Mouse (Mus musculus) gastrocnemius, adult 2 months (tissue): ENCODE results near the gene Birc7. TPM values are rescaled to one million over a fixed set of nuclear protein-coding genes. Genes with fewer than 3 reads are reported as not detected.
A peak's percentile ranks its signal among the peaks of the same experiment; 100 is the strongest.

Experiments used
- DNase-seq: peaks from one replicate; pipeline ENCODE4 v3.0.0; 2022
- H3K27ac ChIP-seq: fragments of 200-600 bp; 2 replicates; pipeline ENCODE4 v1.8.1; 2022; ENCODE audit warnings: mild to moderate bottlenecking
- H3K4me3 ChIP-seq: fragments of 200-600 bp; 2 replicates; pipeline ENCODE4 v1.8.1; 2022; ENCODE audit warnings: mild to moderate bottlenecking, moderate library complexity
- CTCF ChIP-seq: fragments of 200-600 bp; IDR thresholded peaks from 2 replicates; pipeline ENCODE4 v1.8.1; 2022; ENCODE audit warnings: antibody characterized with exemption, mild to moderate bottlenecking, moderate library complexity
- intact Hi-C: fragments of 180-260 bp; cut with DNase I; formaldehyde crosslinking; loops from one replicate; pipeline ENCODE4 v1.15.1; 2025
- long read RNA-seq, 2 experiments: library from polyadenylated mRNA; stranded (forward); transcript quantifications; one replicate each; pipeline ENCODE4 v2.0.0; 2021
- total RNA-seq, 2 experiments: library from RNA; stranded (reverse); gene quantifications; 2 replicates each; pipeline ENCODE4 v1.2.3; 2021

Birc7 gene
- total RNA-seq: not detected
- long read RNA-seq, experiment 1: 0 reads
- long read RNA-seq, experiment 2: 0 reads

DNA sequence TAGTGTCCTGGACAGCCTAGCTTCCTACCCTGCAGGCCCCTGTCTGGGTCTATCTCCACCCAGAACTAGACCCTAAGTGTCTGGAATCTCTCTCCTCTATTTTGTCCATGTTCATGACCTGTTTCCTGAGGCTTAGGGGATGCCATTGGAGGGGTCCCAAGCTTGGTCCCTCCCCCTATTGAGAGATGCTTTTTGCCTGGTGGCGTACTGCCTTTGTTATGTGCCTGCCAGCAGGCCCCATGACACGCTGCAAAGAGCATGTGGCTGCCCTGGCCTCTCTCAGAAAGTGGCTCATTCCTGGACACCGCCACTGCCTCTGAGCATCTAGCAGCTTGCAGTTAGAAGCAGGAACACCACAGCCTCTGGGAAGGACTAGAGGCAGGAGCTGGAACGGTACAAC is at the start of gene Birc7:
Gene Birc7 (plus strand): TSS at position 301 of the 400 bp plus-strand sequence.
- TF ChIP-seq CTCF: no peak
- intact Hi-C loops: no loop called here
- H3K4me3 ChIP-seq: no peak within 1 kb of the TSS
- H3K27ac ChIP-seq: no peak within 1 kb of the TSS
- no peak for DNase-seq

DNA sequence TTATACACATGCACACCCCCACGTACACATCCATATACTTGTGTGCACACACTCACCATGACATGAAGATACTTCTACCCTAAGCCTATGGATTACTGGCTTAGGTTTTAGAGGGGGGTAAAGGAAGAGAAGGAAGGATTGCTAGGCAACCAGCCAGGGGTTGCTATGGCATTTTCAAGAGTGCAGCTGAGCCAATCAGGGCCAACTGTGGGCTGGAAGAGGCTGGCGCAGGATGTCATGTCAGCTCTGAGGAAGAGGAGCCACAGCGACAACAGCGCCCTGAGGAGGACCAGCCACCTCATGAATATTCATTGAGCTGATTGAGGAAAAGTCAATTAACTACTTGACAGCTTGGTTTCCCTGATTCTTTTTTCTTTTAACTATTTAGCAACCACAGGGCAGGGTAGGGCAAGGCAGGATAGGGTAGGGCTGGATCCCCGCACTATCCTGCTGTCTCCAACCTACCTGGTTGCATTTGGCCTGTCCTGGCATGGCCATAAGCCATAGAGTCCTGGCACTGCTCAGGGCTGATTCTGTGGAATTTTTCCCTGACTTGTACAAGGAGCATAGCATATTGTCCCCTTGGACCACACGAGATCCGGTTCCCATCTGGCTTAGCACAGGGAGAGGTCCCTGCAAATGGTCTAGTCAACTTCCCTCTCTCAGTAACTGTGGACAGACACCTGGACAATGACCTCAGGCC is 49.3 kb upstream of the Birc7 start:
- no peak overlapping the region for H3K4me3 ChIP-seq
- no peak overlapping the region for H3K27ac ChIP-seq
- DNase-seq: no peak
- no peak for TF ChIP-seq CTCF
- intact Hi-C loops: no loop called here

DNA sequence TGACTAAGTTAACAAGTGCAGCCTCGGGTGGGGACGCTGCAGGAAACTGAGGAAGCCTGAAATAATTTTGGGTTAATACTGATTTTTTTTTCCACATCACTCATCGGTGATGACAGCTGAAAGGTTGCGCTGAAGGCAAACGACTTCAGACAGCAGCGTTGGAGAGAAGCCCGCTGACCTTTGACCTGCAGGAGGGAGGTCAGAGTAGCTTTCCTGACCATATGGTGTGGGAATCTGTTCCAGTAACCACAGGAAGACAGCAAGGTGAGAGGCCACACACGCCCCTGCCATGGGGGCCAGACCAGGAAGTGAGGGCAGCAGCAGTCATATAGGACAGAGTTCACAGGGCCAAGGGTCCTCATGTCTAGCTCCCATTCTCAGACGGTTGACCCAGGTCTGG is 47.5 kb upstream of the Birc7 start:
- Histone ChIP-seq H3K4me3 (no peak overlapping the region), H3K27ac (no peak overlapping the region)
- TF ChIP-seq CTCF: no peak
- intact Hi-C loops: no loop called here
- DNase-seq: no peak

DNA sequence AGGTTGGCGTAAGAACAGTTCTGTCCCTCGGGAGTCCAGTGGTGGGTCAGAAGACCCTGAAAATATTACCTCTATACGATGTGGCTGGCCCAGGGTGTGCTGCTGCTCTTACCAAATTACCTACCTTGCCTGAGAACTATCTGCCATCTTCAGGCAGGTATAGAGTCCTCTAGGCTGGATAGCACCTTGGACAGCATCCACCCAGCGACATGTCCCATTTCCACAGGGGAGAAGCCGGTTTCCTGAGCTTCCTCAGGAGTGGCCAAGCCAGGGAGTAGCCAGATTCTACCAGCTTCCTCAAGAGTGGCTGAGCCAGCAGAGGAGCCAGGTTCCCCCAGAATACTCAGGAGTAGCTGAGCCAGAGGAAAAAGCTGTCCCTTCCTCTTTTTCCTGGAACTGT is 43.6 kb upstream of the Birc7 start:
- TF ChIP-seq CTCF: no peak
- intact Hi-C loops: no loop called here

DNA sequence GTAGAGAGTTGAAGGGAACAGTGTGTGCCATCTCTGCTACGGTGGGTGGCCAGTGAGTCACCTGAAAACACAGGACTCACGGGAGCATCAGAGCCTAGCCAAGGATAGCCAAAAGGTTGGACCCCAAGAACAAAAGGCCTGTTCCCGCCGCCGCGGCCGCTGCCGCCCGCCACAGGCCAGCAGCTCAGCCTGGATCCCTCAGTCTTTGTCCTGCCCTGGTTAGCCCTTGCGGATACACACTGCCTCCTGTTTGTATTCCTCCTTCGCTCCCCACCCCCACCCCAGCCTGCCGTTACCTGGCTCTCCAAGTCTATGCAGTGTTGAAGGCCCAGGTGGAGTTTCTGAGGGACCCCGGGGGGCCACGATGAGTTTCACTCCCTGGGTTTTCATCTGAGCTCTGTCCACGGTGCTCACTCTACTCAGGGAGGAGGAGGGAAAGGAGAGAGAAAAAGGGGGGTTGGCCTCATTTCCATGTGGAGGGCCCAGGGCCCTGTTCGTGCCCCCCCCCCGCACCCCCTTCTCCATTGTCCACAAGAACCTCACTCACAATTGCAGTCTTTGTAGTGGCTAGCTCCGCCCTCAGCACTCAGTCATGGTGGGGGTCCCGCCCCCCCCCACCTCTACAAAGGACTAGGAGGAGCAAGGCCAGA is 39.4 kb upstream of the Birc7 start:
- no peak for DNase-seq
- intact Hi-C loops: no loop called here
- TF ChIP-seq CTCF: no peak
- no peak overlapping the region for H3K27ac ChIP-seq
- no peak overlapping the region for H3K4me3 ChIP-seq

More for the DNA sequence above, 43.6 kb upstream of the Birc7 start:
- Histone ChIP-seq H3K27ac (no peak overlapping the region), H3K4me3 (no peak overlapping the region)
- no peak for DNase-seq

DNA sequence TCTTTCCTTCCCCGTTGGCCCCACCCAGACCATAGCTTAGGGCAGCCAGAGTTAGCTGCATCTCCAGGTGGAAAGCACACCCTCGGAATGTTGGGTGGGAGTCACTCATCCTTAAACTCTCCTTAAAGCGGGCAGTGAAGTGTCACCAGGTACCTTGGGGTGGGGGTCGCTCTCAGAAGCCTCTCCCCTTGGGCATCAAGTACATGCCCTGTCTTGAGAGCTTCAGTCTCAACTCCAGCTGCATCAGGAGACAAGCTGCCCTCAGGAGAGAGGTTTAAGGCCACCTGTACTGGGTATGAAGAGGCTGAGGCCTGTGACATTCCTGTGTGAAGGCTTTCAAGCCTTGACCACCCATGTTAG is 38.9 kb upstream of the Birc7 start:
- intact Hi-C loops: loop anchor here (10.0 kb wide), 1 partner anchor 105 kb away; no protein-coding TSS in a partner anchor
- no peak for DNase-seq
- TF ChIP-seq CTCF: no peak
- H3K27ac ChIP-seq: no peak overlapping the region
- H3K4me3 ChIP-seq: no peak overlapping the region

DNA sequence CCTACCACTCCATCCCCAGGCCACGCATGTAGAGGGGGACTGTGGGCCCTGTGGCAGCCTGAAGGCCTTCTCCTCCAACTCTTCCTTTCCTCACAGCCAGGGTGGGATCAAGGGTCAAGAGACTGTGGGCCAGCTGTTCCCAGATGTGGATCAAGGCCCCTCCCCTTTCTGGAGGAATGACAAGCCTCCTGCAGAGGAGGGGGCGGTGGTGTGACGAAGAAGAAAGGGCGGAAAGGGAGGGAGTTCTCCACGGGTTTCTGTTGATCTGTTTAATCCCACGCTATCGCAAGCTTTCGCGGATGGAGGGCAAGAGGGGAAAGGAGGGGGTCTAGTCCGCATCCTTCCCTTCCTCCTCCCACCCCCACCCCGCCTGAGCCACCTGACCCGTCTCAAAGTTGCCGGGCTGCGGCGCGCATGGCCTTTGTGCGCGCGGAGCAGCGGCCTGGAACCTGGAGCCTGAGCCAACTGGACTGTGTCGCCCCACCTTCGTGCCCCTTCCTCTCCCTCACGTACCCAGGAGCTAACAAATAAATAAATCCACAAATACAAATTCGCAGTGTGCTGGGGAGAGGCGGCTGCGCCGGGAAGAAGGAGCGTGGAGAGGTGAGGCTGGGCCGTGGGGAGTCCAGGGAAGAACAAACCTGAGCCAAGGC is 38.3 kb upstream of the Birc7 start:
- no peak for TF ChIP-seq CTCF
- H3K27ac ChIP-seq: no peak overlapping the region
- no peak for DNase-seq
- intact Hi-C loops: loop anchor here (10.0 kb wide), 1 partner anchor 106 kb away; no protein-coding TSS in a partner anchor
- no peak overlapping the region for H3K4me3 ChIP-seq

DNA sequence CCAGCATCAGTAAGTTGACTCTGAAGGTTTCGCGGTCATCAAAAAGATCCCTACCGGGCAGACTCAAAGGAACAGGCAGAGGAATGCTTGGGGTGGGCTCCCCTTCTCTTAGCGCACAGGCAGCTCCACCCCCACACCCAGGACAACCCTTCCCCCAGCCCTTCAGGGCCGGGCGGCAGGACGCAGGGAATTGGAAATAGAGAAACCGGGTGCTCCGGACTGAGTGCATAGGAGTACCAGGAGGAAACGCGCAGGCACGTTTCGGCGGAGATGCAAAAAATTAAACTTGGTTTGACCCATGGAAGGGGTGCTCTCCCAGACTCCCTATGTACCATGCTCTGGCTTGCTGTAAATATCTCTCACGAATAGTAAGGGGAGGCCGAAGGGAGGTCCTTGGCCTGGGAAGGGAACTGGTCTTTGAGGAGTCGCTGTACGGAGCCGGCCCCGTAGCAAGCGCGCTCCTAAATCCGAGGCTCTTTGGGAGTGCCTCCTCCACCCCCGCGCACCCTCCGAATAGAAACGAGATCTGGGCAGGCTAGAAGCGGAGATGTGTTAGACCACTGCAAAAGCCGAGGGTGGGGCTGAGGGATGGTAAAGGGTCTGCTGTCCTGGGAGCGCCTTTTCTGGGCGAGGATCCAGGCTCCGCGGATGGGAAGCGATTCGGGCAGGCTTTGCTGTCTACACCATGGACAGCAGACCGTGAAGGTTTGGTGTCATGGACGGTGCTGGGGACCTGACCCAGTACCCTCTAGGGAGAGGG is 37.6 kb upstream of the Birc7 start:
- no peak for DNase-seq
- intact Hi-C loops: loop anchor here (10.0 kb wide), 1 partner anchor 106 kb away; no protein-coding TSS in a partner anchor
- H3K27ac ChIP-seq: no peak overlapping the region
- H3K4me3 ChIP-seq: no peak overlapping the region
- TF ChIP-seq CTCF: no peak

DNA sequence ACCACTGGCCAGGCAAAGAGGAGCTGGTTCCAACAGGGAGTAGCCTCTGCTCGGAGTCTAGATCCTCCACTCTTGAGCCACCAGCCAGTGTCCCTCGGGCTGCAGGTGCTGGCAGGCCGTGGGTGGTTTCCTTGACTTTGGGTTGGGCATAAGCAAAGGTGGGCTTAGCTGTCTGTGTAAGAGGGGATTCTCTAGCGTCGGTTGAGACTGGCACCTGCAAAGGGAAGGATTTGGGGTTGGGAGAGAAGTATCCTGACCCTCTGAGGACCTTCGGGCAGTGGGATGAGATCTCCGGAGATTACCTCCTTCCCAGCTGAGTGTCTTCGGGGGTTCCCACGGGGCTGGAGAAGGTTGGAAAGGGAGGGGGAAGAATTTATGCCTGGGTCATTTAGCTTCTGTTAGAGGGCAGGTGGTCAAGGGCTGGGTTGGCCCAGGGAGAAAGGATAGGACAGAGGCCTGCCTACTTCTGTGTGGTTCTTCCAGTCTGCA is 36.9 kb upstream of the Birc7 start:
- Histone ChIP-seq H3K27ac (no peak overlapping the region), H3K4me3 (no peak overlapping the region)
- no peak for TF ChIP-seq CTCF
- intact Hi-C loops: loop anchor here (10.0 kb wide), 1 partner anchor 107 kb away; no protein-coding TSS in a partner anchor
- DNase-seq: no peak

DNA sequence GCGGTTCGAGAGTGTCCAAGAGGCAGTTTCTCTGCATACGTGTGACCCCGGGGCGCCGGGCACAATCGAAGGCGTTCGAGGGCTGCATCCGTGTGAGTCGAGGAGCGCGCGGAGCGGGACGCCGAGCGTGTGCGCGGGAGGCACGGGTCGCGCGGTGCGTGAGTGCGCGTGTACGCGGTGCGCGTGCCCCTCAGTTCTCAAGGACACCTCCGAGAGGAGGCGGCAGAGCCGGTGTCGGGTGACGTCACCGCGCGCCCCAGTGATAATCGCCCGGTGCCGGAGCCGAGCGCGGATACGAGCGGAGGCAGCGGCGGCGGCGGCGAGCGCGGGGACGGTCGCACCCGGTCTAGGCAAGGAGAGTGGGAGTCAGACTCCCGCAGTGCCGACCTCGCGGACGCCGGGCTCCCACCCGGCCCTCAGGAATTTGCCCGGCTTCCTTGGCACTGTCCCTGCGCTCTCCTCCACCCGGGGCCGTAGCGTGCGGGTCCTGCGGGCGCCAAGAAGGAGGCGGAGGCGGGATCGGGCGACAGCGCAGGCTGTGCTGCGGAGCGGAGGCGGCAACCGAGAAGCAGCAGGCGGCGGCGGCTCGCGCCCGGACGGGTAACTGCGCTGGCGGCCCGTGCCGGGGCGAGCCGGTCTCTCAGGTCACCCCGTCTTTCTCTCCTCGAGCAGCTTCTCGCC is 35.8 kb upstream of the Birc7 start:
- DNase-seq: peak; percentile 36
- intact Hi-C loops: loop anchor here (10.0 kb wide), 1 partner anchor 108 kb away; no protein-coding TSS in a partner anchor

DNA sequence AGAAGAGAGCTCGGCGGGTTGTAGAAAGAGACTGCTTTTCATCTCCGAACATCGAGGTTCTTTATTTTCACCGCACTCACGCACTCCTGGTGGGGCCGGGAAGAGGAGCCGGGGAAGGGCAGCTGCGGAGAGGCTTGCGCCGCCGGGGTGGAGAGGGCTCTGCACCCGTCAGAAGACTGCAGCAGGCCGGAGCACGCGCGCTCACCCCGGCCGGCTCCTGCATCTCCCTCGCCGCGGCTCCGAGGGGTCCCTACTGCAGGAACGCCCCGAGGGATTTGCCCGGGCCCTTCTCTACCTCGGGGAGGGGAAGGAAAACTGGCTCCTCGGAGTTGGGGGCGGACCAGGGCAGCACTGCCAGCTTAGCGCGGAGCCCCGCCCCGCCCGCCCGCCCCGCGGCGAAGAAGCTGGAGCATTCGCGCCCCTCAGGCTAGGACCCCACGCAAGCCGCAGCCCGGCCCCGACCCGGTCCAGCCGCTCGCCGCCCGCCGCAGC is 35.2 kb upstream of the Birc7 start:
- TF ChIP-seq CTCF: no peak
- intact Hi-C loops: loop anchor here (10.0 kb wide), 1 partner anchor 109 kb away; no protein-coding TSS in a partner anchor
- no peak overlapping the region for H3K27ac ChIP-seq
- peak overlapping the region; percentile 72 for H3K4me3 ChIP-seq
- DNase-seq: no peak

More for the DNA sequence above, 35.8 kb upstream of the Birc7 start:
- TF ChIP-seq CTCF: no peak
- peak overlapping the region; percentile 72 for H3K4me3 ChIP-seq
- H3K27ac ChIP-seq: no peak overlapping the region
